Mouse (Mus musculus) liver, embryonic 16.5 days (tissue): ENCODE measurements around the gene Ptch2. TPM values are rescaled to one million over a fixed set of nuclear protein-coding genes. Genes with fewer than 3 reads are reported as not detected.

Experiments used
- ATAC-seq: fragments of 200-750 bp; cut with Nextera tagmentation; 2 replicates; pipeline ENCODE4 v1.8.0; 2017; ENCODE audit warnings: low read depth, mild to moderate bottlenecking, moderate number of reproducible peaks, moderate library complexity
- H3K27ac ChIP-seq: fragments of 300-500 bp; sonication (generic); 2 replicates; pipeline ENCODE4 v1.5.1; 2014; ENCODE audit warnings: mild to moderate bottlenecking, low read length
- H3K27me3 ChIP-seq: fragments of 300-500 bp; sonication (generic); 2 replicates; pipeline ENCODE4 v1.6.1; 2014; ENCODE audit warnings: low read depth, low read length, mixed read lengths; ENCODE audit not compliant: control insufficient read depth, insufficient read depth
- H3K36me3 ChIP-seq: fragments of 300-500 bp; sonication (generic); 2 replicates; pipeline ENCODE4 v1.6.1; 2014; ENCODE audit warnings: mild to moderate bottlenecking; ENCODE audit not compliant: control insufficient read depth, insufficient read depth
- H3K4me1 ChIP-seq: fragments of 300-500 bp; sonication (generic); 2 replicates; pipeline ENCODE4 v1.6.1; 2014; ENCODE audit warnings: low read depth, low read length, mixed read lengths; ENCODE audit not compliant: control insufficient read depth
- H3K4me2 ChIP-seq: fragments of 300-500 bp; sonication (generic); 2 replicates; pipeline ENCODE4 v1.6.1; 2014; ENCODE audit warnings: low read depth, low read length, mixed read lengths
- H3K4me3 ChIP-seq: fragments of 300-500 bp; sonication (generic); 2 replicates; pipeline ENCODE4 v1.5.1; 2014; ENCODE audit warnings: low read depth, mild to moderate bottlenecking, low read length
- H3K9ac ChIP-seq: fragments of 300-500 bp; sonication (generic); 2 replicates; pipeline ENCODE4 v1.6.1; 2014; ENCODE audit warnings: low read depth, low read length
- H3K9me3 ChIP-seq: fragments of 300-500 bp; sonication (generic); replicated peaks from 2 replicates; pipeline ENCODE4 v1.6.1; 2016; ENCODE audit warnings: low read length; ENCODE audit not compliant: control insufficient read depth
- WGBS: fragments of 180-500 bp; shearing (Covaris S2); extraction: QIAGEN DNeasy Blood & Tissue Kit; methylation state at CpG from one replicate; pipeline ENCODE4 v1.1.7; 2014; ENCODE audit not compliant: insufficient replicate concordance; 5-methylcytosine and 5-hydroxymethylcytosine counted together
- microRNA-seq: library from miRNA; unstranded; fragments of <30 nt; microRNA quantifications from one replicate; pipeline ENCODE4, GENCODE M21; 2016
- polyA plus RNA-seq: library from polyadenylated mRNA; unstranded; fragments of >200 nt; fragmentation: Nextera tagmentation; extraction: Ambion mirVana; gene quantifications from 2 replicates; pipeline ENCODE4 v1.2.1, GENCODE M21; 2015

Ptch2 gene
- polyA plus RNA-seq, 1 experiment from 2014 or later = 0.67 TPM

- H3K4me2 ChIP-seq = no peak overlapping the region
- H3K36me3 ChIP-seq = peaks cover 50% of the 10 kb centered on the region
Measured at GRCm38 (mm10) chr4:117161183-117161582, 65.3 kb downstream of the Ptch2 start.

More at GRCm38 (mm10) chr4:117161183-117161582, 65.3 kb downstream of the Ptch2 start:
- no peak for ATAC-seq
- Histone ChIP-seq H3K27me3 (no peaks in the 10 kb centered on the region), H3K9me3 (no peaks in the 10 kb centered on the region), H3K9ac (no peak overlapping the region), H3K27ac (no peak overlapping the region), H3K4me1 (no peaks in the 10 kb centered on the region), H3K4me3 (no peak overlapping the region)
- 76% methylated on average over 4 of the region's 4 CpGs for WGBS

Small RNA genes within 50 kb of the gene (microRNA-seq; reads per million reads assigned to microRNA genes)
- not detected for gene Gm22398

Other genes with a start within 250 kb of the Ptch2 start
- 0.01 and 0.06 TPM in 2 replicates for gene Zswim5, start 218.7 kb upstream of the Ptch2 start, polyA plus RNA-seq
- gene Urod, start 101.7 kb upstream of the Ptch2 start, polyA plus RNA-seq = 518 and 567 TPM in 2 replicates
- 6.1 and 6.5 TPM in 2 replicates for gene Hectd3, start 100.8 kb upstream of the Ptch2 start, polyA plus RNA-seq
- gene Eif2b3, start 76.7 kb upstream of the Ptch2 start, polyA plus RNA-seq = 20.3 and 20.8 TPM in 2 replicates
- 1.5 and 1.8 TPM in 2 replicates for gene Btbd19, start 29.6 kb downstream of the Ptch2 start, polyA plus RNA-seq
- gene Tctex1d4, start 30.7 kb downstream of the Ptch2 start, polyA plus RNA-seq = 0.11 TPM in 1 of 2 replicates, not detected in the other
- gene Plk3, start 37.9 kb downstream of the Ptch2 start, polyA plus RNA-seq = 2.2 TPM in 2 replicates
- 514 and 522 TPM in 2 replicates for gene Rps8, start 60.2 kb downstream of the Ptch2 start, polyA plus RNA-seq
- 26.8 and 28.9 TPM in 2 replicates for gene Kif2c, start 86.6 kb downstream of the Ptch2 start, polyA plus RNA-seq
- gene Tmem53, start 155.9 kb downstream of the Ptch2 start, polyA plus RNA-seq = 10.8 and 10.9 TPM in 2 replicates
- gene Armh1, start 156.1 kb downstream of the Ptch2 start, polyA plus RNA-seq = 0.09 TPM in 1 of 2 replicates, not detected in the other